Mouse (Mus musculus): ENCODE measurements around the gene Itgae.

- TF ChIP-seq POLR2A (IDR thresholded peaks at IDR 0.05; ENCODE audit: low read depth, low read length) (no peak), KAT2A (IDR thresholded peaks at IDR 0.05; ENCODE audit: insufficient replicate concordance, low read length) (no peak), CHD2 (IDR thresholded peaks at IDR 0.05; ENCODE audit: low read length) (no peak), MYC (IDR thresholded peaks at IDR 0.05; ENCODE audit: low read depth, low read length) (no peak), CTCF (conservative IDR thresholded peaks at IDR 0.05 in 1 of 2, IDR thresholded peaks at IDR 0.05 in 1 of 2; ENCODE audit: low read depth in 2 of 2, low read length in 2 of 2) (no peak), ZNF384 (IDR thresholded peaks at IDR 0.05; ENCODE audit: low read depth, low read length) (no peak), USF1 (IDR thresholded peaks at IDR 0.05; ENCODE audit: low read depth, low read length) (no peak), PAX5 (IDR thresholded peaks at IDR 0.05; ENCODE audit: low read length) (no peak), POLR2AphosphoS2 (IDR thresholded peaks at IDR 0.05; ENCODE audit: low read depth, low read length) (no peak), CHD1 (IDR thresholded peaks at IDR 0.05; ENCODE audit: low read depth, low read length) (no peak), EP300 (IDR thresholded peaks at IDR 0.05; ENCODE audit: low read length) (no peak), MAX (IDR thresholded peaks at IDR 0.05; ENCODE audit: low read length) (no peak), RAD21 (IDR thresholded peaks at IDR 0.05; ENCODE audit: low read depth, low read length) (no peak)
These were observed 53.9 kb downstream of the Itgae start for GRCm38 (mm10) chr11:73144261-73144681.

Data from CH12.LX (cell line).